Mouse (Mus musculus): Measurements from ENCODE around the gene 2010111I01Rik. TPM values are rescaled to one million over a fixed set of nuclear protein-coding genes. Genes with fewer than 3 reads are reported as not detected.

2010111I01Rik gene
- total and polyA plus RNA-seq, 3 experiments = 13.3 to 19.8 (median 14.4) TPM

GRCm38 (mm10) chr13:63249171-63249570, 284.5 kb downstream of the 2010111I01Rik start (continued):
- TF ChIP-seq RCOR1 (conservative IDR thresholded peaks at IDR 0.05; ENCODE audit: low read depth, low read length) (0 out of 2 replicates have a peak, but pooled peaks have one; percentile 36), GABPA (IDR thresholded peaks at IDR 0.05; ENCODE audit: insufficient replicate concordance, low read depth, low read length) (no peak), JUND (conservative IDR thresholded peaks at IDR 0.05; ENCODE audit: low read depth, low read length) (peak; percentile 74), PAX5 (IDR thresholded peaks at IDR 0.05; ENCODE audit: low read length) (no peak), ZKSCAN1 (IDR thresholded peaks at IDR 0.05; ENCODE audit: borderline replicate concordance, low read depth, low read length) (no peak)

GRCm38 (mm10) chr13:63249741-63250431, 285.2 kb downstream of the 2010111I01Rik start:
- Histone ChIP-seq H3K4me1 (ENCODE audit: control insufficient read depth in 1 of 2, insufficient read depth in 2 of 2) (peaks cover 30 to 85% of the 10 kb centered on the region in 2 experiments), H3K9me3 (replicated peaks; ENCODE audit: low read length) (no peaks in the 10 kb centered on the region), H3K36me3 (replicated peaks in 1 of 2; ENCODE audit: control insufficient read depth in 1 of 2, insufficient read depth in 1 of 2, low read length in 1 of 2) (peaks cover 5 to 33% of the 10 kb centered on the region in 2 experiments), H3K4me3 (replicated peaks in 1 of 3; ENCODE audit: low read depth in 2 of 3, low read length in 2 of 3, poor library complexity in 1 of 3) (peak overlapping the region in 1 of 3 experiments; percentile 26), H3K4me2 (ENCODE audit: insufficient read depth, low read depth, poor library complexity, severe bottlenecking) (peak overlapping the region; percentile 81), H3K9ac (ENCODE audit: insufficient read depth, low read depth) (no peak overlapping the region), H3K27ac (ENCODE audit: insufficient read depth, low read depth) (0 out of 2 replicates have a peak overlapping the region, but pooled peaks have one; percentile 87), H3K27me3 (replicated peaks) (no peaks in the 10 kb centered on the region), H3K79me2 (replicated peaks; ENCODE audit: control insufficient read depth, extremely low read depth, insufficient read depth, poor library complexity, severe bottlenecking) (peaks cover 9% of the 10 kb centered on the region; the same call in 1 of the 2 replicates)
- TF ChIP-seq TCF12 (IDR thresholded peaks at IDR 0.05; ENCODE audit: low read depth, low read length) (0 out of 2 replicates have a peak, but pooled peaks have one; percentile 48), POLR2A (IDR thresholded peaks at IDR 0.05; ENCODE audit: low read depth, low read length) (no peak), UBTF (IDR thresholded peaks at IDR 0.05; ENCODE audit: low read depth, low read length) (0 out of 2 replicates have a peak, but pooled peaks have one; percentile 38)
- in situ Hi-C loops (cut with MboI; ENCODE audit: low pct_ligation_motif_present, low pct_unique_long_range_greater_than_20kb, low sequenced_read_pairs) (no loop called here), dilution Hi-C loops (cut with MboI; ENCODE audit: extremely low pct_ligation_motif_present, extremely low pct_unique_long_range_greater_than_20kb, low sequenced_read_pairs) (no loop called here)
- DNase-seq (ENCODE audit: extremely low read depth) = no peak

- Histone ChIP-seq H3K79me2 (replicated peaks; ENCODE audit: control insufficient read depth, extremely low read depth, insufficient read depth, poor library complexity, severe bottlenecking) (peaks cover 9% of the 10 kb centered on the region; the same call in 1 of the 2 replicates), H3K4me2 (ENCODE audit: insufficient read depth, low read depth, poor library complexity, severe bottlenecking) (no peak overlapping the region), H3K4me1 (ENCODE audit: control insufficient read depth in 1 of 2, insufficient read depth in 2 of 2) (peaks cover 30 to 85% of the 10 kb centered on the region in 2 experiments), H3K27ac (ENCODE audit: insufficient read depth, low read depth) (no peak overlapping the region), H3K9ac (ENCODE audit: insufficient read depth, low read depth) (no peak overlapping the region), H3K4me3 (replicated peaks in 1 of 3; ENCODE audit: low read depth in 2 of 3, low read length in 2 of 3, poor library complexity in 1 of 3) (no peak overlapping the region), H3K36me3 (replicated peaks in 1 of 2; ENCODE audit: control insufficient read depth in 1 of 2, insufficient read depth in 1 of 2, low read length in 1 of 2) (peaks cover 5 to 34% of the 10 kb centered on the region in 2 experiments), H3K27me3 (replicated peaks) (no peaks in the 10 kb centered on the region), H3K9me3 (replicated peaks; ENCODE audit: low read length) (no peaks in the 10 kb centered on the region)
- dilution Hi-C loops (cut with MboI; ENCODE audit: extremely low pct_ligation_motif_present, extremely low pct_unique_long_range_greater_than_20kb, low sequenced_read_pairs) = no loop called here
- TF ChIP-seq RCOR1 (conservative IDR thresholded peaks at IDR 0.05; ENCODE audit: low read depth, low read length) (no peak), MXI1 (IDR thresholded peaks at IDR 0.05; ENCODE audit: low read depth, low read length) (no peak), BHLHE40 (IDR thresholded peaks at IDR 0.05; ENCODE audit: low read depth, low read length) (no peak), EP300 (IDR thresholded peaks at IDR 0.05; ENCODE audit: low read length) (no peak), MAFK (IDR thresholded peaks at IDR 0.05; ENCODE audit: insufficient replicate concordance, low read length) (no peak), NRF1 (IDR thresholded peaks at IDR 0.05; ENCODE audit: low read depth, low read length) (no peak), MEF2A (IDR thresholded peaks at IDR 0.05; ENCODE audit: borderline replicate concordance, low read depth, low read length) (no peak)
- DNase-seq (ENCODE audit: extremely low read depth) = no peak
- in situ Hi-C loops (cut with MboI; ENCODE audit: low pct_ligation_motif_present, low pct_unique_long_range_greater_than_20kb, low sequenced_read_pairs) = no loop called here
Observed at GRCm38 (mm10) chr13:63250441-63250980, 285.8 kb downstream of the 2010111I01Rik start.

All from CH12.LX (cell line).